Mouse (Mus musculus): ENCODE data around the gene Pate3. TPM values are rescaled to one million over a fixed set of nuclear protein-coding genes. Genes with fewer than 3 reads are reported as not detected.
"Not testable (repeated sequence)": the region's sequence is repeated elsewhere in the genome, so short reads cannot be mapped to it uniquely, and the experiment has no call there.

Pate3 gene
- not detected in 2 replicates for polyA plus RNA-seq (2015; fragmentation: Nextera tagmentation; extraction: Ambion mirVana)

- no peak for DNase-seq (ENCODE audit: low spot score)
Measured at GRCm38 (mm10) chr9:35648102-35648501, at the start of gene Pate3. TSS of gene Pate3 (minus strand) at chr9:35648202.

GRCm38 (mm10) chr9:35691924-35692323, 43.9 kb upstream of the Pate3 start:
- no peak for DNase-seq (ENCODE audit: low spot score)

- DNase-seq (ENCODE audit: low spot score): no peak
Measured at GRCm38 (mm10) chr9:35687013-35687412, 39.0 kb upstream of the Pate3 start, which contains the start of gene Pate1. TSS of gene Pate1 (minus strand) at chr9:35687390.

- DNase-seq (ENCODE audit: low spot score): no peak
Measured at GRCm38 (mm10) chr9:35673557-35673956, 25.6 kb upstream of the Pate3 start.

- no peak for DNase-seq (ENCODE audit: low spot score)
Measured at GRCm38 (mm10) chr9:35632981-35633380, 15.0 kb downstream of the Pate3 start.

GRCm38 (mm10) chr9:35616784-35617183, 31.2 kb downstream of the Pate3 start:
- not testable (repeated sequence) for DNase-seq (ENCODE audit: low spot score)

- no peak for DNase-seq (ENCODE audit: low spot score)
Measured at GRCm38 (mm10) chr9:35614005-35614404, 34.0 kb downstream of the Pate3 start.

GRCm38 (mm10) chr9:35611841-35612240, 36.2 kb downstream of the Pate3 start, which contains the start of gene Pate4:
TSS of gene Pate4 (minus strand) at chr9:35611941.
- no peak for DNase-seq (ENCODE audit: low spot score)

- no peak for DNase-seq (ENCODE audit: low spot score)
Measured at GRCm38 (mm10) chr9:35607647-35608405, 40.2 kb downstream of the Pate3 start.

Other genes with a start within 250 kb of the Pate3 start
- 1.5 and 2.0 TPM in 2 replicates for gene Cdon, start 227.1 kb downstream of the Pate3 start, polyA plus RNA-seq (2015; fragmentation: Nextera tagmentation; extraction: Ambion mirVana)
- 0.07 TPM in 1 of 2 replicates, not detected in the other for gene Gm1113, start 129.9 kb downstream of the Pate3 start, polyA plus RNA-seq (2015; fragmentation: Nextera tagmentation; extraction: Ambion mirVana)
- 0.18 and 0.31 TPM in 2 replicates for gene Ddx25, start 89.7 kb downstream of the Pate3 start, polyA plus RNA-seq (2015; fragmentation: Nextera tagmentation; extraction: Ambion mirVana)
- gene Pus3, start 89.6 kb downstream of the Pate3 start, polyA plus RNA-seq (2015; fragmentation: Nextera tagmentation; extraction: Ambion mirVana): 26.6 and 27.7 TPM in 2 replicates
- gene Pate2, start 77.9 kb downstream of the Pate3 start, polyA plus RNA-seq (2015; fragmentation: Nextera tagmentation; extraction: Ambion mirVana): 0.78 and 1.3 TPM in 2 replicates
- gene Hyls1, start 77.8 kb downstream of the Pate3 start, polyA plus RNA-seq (2015; fragmentation: Nextera tagmentation; extraction: Ambion mirVana): 19.4 and 21.6 TPM in 2 replicates
- gene Pate4, start 36.3 kb downstream of the Pate3 start, polyA plus RNA-seq (2015; fragmentation: Nextera tagmentation; extraction: Ambion mirVana): 0.17 TPM in 1 of 2 replicates, not detected in the other
- gene Pate1, start 39.2 kb upstream of the Pate3 start, polyA plus RNA-seq (2015; fragmentation: Nextera tagmentation; extraction: Ambion mirVana): not detected in 2 replicates
- gene Gm17677, start 92.8 kb upstream of the Pate3 start, polyA plus RNA-seq (2015; fragmentation: Nextera tagmentation; extraction: Ambion mirVana): not detected in 2 replicates
- not detected in 2 replicates for gene Gm17727, start 129.9 kb upstream of the Pate3 start, polyA plus RNA-seq (2015; fragmentation: Nextera tagmentation; extraction: Ambion mirVana)
- not detected in 2 replicates for gene Gm27235, start 141.9 kb upstream of the Pate3 start, polyA plus RNA-seq (2015; fragmentation: Nextera tagmentation; extraction: Ambion mirVana)
- gene D730048I06Rik, start 141.9 kb upstream of the Pate3 start, polyA plus RNA-seq (2015; fragmentation: Nextera tagmentation; extraction: Ambion mirVana): not detected in 2 replicates
- gene 9230110F15Rik, start 195.9 kb upstream of the Pate3 start, polyA plus RNA-seq (2015; fragmentation: Nextera tagmentation; extraction: Ambion mirVana): not detected in 2 replicates